Mouse (Mus musculus): ENCODE measurements around the gene Tex21.
"Not testable (repeated sequence)": the region's sequence is repeated elsewhere in the genome, so short reads cannot be mapped to it uniquely, and the experiment has no call there.

The Tex21 gene

GRCm38 (mm10) chr12:76194526-76194925, 52.0 kb downstream of the Tex21 start:
- no peak for DNase-seq

- peak; percentile 7 for DNase-seq
Observed at GRCm38 (mm10) chr12:76190940-76191339, 55.6 kb downstream of the Tex21 start.

GRCm38 (mm10) chr12:76187849-76188248, 58.7 kb downstream of the Tex21 start:
- peak; percentile 38 for DNase-seq

- no peak for DNase-seq
Observed at GRCm38 (mm10) chr12:76186473-76186872, 60.1 kb downstream of the Tex21 start.

GRCm38 (mm10) chr12:76185167-76185816, 61.3 kb downstream of the Tex21 start:
- DNase-seq = no peak

- DNase-seq = no peak
Observed at GRCm38 (mm10) chr12:76184271-76184670, 62.3 kb downstream of the Tex21 start.

GRCm38 (mm10) chr12:76182831-76183230, 63.7 kb downstream of the Tex21 start:
- DNase-seq = no peak

GRCm38 (mm10) chr12:76181471-76181870, 65.1 kb downstream of the Tex21 start:
- DNase-seq = no peak

GRCm38 (mm10) chr12:76180442-76180841, 66.1 kb downstream of the Tex21 start:
- DNase-seq = no peak

GRCm38 (mm10) chr12:76179527-76179926, 67.0 kb downstream of the Tex21 start:
- no peak for DNase-seq

GRCm38 (mm10) chr12:76179051-76179450, 67.5 kb downstream of the Tex21 start:
- no peak for DNase-seq

- DNase-seq = peak; percentile 23
Observed at GRCm38 (mm10) chr12:76177864-76178518, 68.6 kb downstream of the Tex21 start.

- no peak for DNase-seq
Observed at GRCm38 (mm10) chr12:76177000-76177863, 69.3 kb downstream of the Tex21 start, which contains the start of gene Esr2. TSS of gene Esr2 (minus strand) at chr12:76177259.

GRCm38 (mm10) chr12:76165641-76166040, 80.9 kb downstream of the Tex21 start:
- no peak for DNase-seq

GRCm38 (mm10) chr12:76152389-76152788, 94.2 kb downstream of the Tex21 start:
- DNase-seq = not testable (repeated sequence)

Data from right cerebral cortex, postnatal 25 days (tissue).